Mouse (Mus musculus) CD4-positive helper T cell, adult 2 months (primary cell): Measurements from ENCODE around the gene Casq2.

Experiments used
- DNase-seq: peaks from one replicate; pipeline ENCODE4 v3.0.0-alpha.2; 2012; ENCODE audit warnings: low read depth, missing footprints, low spot score

Gene Casq2

DNA sequence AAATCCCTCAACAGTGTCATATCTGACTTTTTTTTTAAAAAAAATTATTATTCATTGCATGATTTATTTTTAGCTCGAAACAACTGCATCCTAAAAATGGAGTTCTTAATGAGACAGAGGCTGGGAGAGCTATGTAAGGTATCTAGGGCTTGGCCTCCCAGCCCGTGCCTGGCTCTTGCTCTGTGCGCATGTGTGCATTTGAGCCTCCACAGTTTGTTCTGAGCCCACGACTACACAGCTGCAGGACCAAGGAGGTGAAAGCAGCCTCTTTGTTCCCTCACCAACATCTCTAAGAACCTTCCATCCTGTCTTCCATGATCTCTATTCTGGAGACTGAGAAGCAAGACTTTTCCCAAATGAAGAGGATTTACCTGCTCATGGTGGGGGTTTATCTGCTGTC is at the start of gene Casq2:
Gene Casq2, plus strand, starts transcription at position 133 of the 400 bp plus-strand sequence.
- no peak for DNase-seq

DNA sequence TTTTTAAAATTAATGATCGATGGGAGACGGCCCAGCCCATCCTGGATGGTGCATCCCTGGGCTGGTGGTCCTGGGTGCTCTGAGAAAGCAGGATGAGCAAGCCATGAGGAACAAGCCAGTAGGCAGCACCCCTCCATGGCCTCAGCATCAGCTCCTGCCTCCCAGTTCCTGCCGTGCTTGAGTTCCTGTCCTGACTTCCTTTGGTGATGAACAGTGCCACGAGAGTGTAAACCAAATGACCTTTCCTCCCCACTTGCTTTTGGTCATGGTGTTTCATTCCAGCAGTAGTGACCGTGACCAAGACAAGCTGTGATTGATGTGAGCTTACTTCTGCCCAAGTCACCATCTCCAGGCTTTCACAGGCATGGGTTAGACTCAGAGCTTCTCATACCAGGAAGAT is 48.4 kb upstream of the Casq2 start:
- DNase-seq = no peak

DNA sequence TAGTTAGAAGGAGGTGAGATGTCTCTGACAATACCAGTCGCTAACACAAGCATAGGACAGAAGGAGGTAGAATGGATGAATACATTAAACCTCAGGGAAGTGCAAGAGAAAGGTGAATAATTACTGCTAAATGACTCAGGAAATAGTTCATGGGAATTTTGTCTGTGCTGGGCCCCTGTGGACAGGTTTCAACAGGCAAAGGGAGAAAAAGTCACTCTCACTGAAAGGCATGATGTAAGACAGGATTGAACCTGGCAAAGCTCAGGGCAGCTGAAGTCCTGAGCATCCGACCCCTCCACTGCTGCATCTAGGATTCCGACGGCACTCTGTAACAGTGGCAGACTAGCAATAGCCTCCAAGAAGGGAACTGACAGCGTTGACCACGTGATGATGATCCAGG is 47.6 kb upstream of the Casq2 start:
- DNase-seq = no peak

GRCm38 (mm10) chr3:102041632-102042031 is 44.6 kb upstream of the Casq2 start:
- DNase-seq = no peak

- DNase-seq = no peak
Observed at GRCm38 (mm10) chr3:102045071-102045470, 41.1 kb upstream of the Casq2 start.

- DNase-seq = no peak
Observed at GRCm38 (mm10) chr3:102047532-102047931, 38.7 kb upstream of the Casq2 start.

- DNase-seq = no peak
Observed at GRCm38 (mm10) chr3:102049207-102050104, 36.8 kb upstream of the Casq2 start.

- DNase-seq = no peak
Observed at GRCm38 (mm10) chr3:102052036-102052435, 34.2 kb upstream of the Casq2 start.

- DNase-seq = no peak
Observed at GRCm38 (mm10) chr3:102053293-102053692, 32.9 kb upstream of the Casq2 start.

DNA sequence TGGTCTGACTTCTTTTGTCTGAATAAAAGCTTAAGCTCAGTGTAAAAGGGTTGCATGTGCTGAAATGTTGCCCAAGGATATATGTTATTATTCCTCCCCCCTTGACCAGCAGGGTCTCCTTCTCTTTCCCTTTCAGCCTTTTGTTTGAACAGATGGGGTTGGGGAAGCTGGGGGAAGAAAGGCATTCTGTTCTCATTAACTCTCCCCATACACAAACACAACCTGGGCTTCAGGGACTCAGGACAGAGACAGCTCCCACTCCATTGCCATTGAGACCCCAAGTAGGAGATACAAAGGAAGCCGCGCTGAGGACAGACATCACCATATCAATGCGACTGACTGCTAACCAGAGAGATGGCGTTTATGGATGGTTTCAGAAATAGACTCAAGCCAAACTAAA is 30.3 kb upstream of the Casq2 start:
- DNase-seq = no peak

DNA sequence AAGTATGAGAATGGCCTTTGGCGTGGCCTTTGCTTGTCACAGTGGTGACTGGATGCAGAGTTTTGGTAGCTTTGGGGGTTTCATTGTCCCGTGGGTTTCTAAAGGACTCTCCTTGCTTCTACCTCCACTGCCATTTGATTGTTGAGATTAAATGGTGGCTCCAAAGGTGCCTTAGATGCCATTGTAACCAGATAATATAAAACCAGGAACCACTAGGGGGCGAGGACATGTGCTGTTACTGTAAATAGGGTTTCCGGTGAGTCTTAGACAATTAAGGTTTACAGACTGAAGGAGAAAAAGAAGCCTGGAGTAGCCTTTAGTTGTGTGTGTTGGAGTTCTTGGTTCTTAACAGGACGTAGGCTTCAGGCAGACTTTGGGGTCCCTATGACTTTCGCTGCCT is 26.1 kb upstream of the Casq2 start:
- DNase-seq = no peak

DNA sequence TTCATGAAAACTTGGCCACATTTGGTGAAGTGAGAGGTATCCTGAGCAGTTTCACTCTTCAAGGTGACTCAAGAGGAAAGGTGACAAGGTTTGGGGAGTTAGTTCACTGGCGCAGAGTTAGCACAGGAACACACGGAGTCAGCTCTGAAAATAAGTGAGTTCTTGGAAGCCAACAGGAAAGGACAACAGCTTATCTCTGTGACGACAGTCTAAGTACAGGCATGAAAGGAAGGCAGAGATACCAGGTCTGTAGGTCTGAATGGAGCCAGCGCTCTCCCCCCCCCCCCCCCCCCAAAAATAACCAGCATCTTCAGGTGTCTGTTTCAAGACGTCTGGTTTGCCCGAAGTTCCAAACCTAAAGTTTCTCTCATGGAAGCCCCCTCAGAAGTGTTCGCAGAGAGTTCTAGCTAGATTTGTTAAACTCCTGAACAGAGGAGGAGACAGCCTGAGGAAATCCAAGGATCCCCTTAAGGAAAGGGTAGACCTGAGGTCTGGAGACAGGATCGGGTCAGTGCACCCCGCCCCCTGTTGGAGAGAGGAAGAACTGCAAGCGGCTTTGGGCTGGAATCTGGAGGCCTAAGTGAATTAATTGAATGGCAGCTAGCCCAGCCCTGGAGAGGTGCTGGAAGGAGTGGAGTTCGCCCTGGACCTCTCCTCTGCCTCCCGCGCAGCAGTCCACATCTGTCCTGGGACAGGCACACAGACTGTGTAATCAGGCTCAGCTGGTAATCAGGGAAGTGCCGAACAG is 24.1 kb upstream of the Casq2 start:
- DNase-seq = no peak

- DNase-seq = no peak
Observed at GRCm38 (mm10) chr3:102062671-102063010, 23.6 kb upstream of the Casq2 start.

- no peak for DNase-seq
Observed at GRCm38 (mm10) chr3:102063273-102064120, 22.7 kb upstream of the Casq2 start.

GRCm38 (mm10) chr3:102064566-102064965 is 21.6 kb upstream of the Casq2 start:
- DNase-seq = no peak

- DNase-seq = no peak
Observed at GRCm38 (mm10) chr3:102067306-102067705, 18.9 kb upstream of the Casq2 start.

- DNase-seq = no peak
Observed at GRCm38 (mm10) chr3:102067861-102068260, 18.4 kb upstream of the Casq2 start.

DNA sequence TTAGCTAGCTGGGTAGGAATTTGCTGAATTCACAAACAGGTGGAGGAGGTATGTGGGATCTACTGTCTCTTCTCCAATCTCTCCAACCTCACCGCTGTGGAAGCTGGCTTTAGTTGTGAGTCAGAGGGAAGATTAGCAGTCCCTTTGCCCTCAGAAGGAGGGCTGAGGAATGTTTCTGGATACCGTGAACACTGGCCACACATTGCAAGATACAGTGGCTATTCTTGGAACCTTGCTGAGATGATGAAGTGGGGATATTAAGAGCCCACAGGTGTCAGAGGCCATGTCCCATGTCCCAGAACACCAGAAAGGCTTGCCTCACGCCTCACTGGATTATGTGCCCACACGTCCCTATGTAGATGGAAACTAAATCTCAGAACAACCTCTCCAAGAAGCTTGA is 17.0 kb upstream of the Casq2 start:
- DNase-seq = no peak

- no peak for DNase-seq
Observed at GRCm38 (mm10) chr3:102069686-102070085, 16.5 kb upstream of the Casq2 start.

DNA sequence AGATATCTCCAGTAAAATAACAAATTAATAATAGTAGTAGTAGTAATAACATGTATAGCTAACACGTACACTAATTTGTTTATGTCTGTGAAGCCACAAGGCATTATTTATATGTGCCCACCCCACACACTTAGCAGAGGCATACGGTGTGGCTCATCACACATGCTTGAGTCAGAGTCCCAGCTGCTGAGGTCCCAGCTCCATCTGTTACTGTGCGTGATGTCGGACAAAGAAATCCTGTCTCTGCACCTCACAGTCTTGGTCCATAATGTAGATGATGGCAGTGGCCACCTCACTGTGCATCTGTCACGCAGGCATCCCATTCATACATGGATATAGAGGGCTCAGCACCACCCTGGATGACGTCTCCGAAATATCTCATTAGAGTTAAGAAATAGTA is 15.9 kb upstream of the Casq2 start:
- DNase-seq = no peak

GRCm38 (mm10) chr3:102071016-102071415 is 15.2 kb upstream of the Casq2 start:
- DNase-seq = no peak

DNA sequence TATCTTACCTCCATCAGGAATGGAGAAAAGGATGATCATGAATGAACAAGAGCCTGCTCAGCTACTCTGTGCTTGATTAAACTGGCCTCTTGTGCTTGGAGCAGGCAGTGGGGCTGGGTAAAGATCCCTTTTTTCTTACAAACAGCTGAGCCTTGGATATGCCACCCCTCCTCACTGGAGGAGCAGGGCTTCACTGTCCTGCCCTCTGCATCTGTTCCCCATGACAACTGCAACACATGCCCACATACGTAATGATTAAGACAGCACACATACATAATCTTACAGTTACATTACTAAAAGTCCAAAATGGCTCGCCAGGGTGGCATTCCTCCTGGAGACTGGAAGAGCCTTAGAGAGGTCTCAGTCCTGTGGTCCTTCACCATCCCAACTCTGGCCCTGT is 6.8 kb upstream of the Casq2 start:
- DNase-seq = no peak
